Mouse (Mus musculus): Measurements from ENCODE around the gene Cypt15. TPM values are rescaled to one million over a fixed set of nuclear protein-coding genes. Genes with fewer than 3 reads are reported as not detected.
"Not testable (repeated sequence)": the region's sequence is repeated elsewhere in the genome, so short reads cannot be mapped to it uniquely, and the experiment has no call there.

The Cypt15 gene
- not detected in 2 replicates for polyA plus RNA-seq (2016; fragmentation: Nextera tagmentation; extraction: Ambion mirVana)

DNA sequence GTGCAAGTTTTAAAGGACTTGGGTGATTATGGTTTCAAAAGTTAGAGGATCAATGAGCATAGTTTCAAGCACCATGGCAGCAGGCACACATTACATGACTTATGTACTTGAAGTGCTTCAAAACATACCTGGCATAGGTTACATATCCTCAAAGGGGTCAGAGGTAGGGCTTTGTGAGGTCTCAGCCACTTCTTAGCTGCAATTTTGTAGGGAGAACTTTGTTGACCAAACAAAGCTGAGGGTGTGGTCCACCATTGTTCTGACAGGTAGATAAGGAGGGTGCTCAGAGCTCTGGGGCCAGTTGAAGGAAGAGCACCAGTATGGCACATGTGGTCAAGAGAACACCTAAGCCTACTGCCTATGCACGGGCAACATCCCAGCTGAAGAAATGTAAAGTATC lies at the start of gene Cypt15:
Cypt15 (plus strand) TSS at position 301 of the 400 bp plus-strand sequence.
- H3K4me3 ChIP-seq; H3K9me3 ChIP-seq; H3K4me1 ChIP-seq; DNase-seq (ENCODE audit: extremely low spot score, low spot score); H3K27ac ChIP-seq; H3K36me3 ChIP-seq (replicated peaks); H3K27me3 ChIP-seq (ENCODE audit: poor library complexity, severe bottlenecking): not testable (repeated sequence)
- 94% methylated on average over 1 of the region's 1 CpGs for WGBS

DNA sequence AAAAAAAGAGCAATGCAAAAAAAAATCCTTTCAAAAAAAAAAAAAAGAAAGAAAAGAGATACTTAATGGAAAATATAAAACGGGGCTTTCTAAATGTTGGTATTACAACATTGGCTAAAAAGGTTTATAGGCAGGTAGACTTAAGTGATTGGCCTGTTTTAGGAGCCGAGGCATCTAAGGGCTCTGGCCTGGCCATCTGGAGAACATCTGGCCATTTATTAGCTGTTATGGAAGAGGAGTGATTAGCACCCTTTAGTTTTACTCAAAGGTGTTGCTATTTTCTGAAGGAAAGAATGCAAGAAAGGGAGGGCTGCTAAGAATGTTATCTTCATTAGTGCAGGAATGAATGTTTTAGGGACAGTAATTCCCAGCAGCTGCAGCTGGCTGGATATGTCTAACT lies 24.9 kb downstream of the Cypt15 start:
- H3K27ac ChIP-seq: no peak overlapping the region
- no peaks in the 10 kb centered on the region for H3K9me3 ChIP-seq
- H3K4me1 ChIP-seq: no peaks in the 10 kb centered on the region
- DNase-seq (ENCODE audit: extremely low spot score, low spot score): no peak
- 87% methylated on average over 2 of the region's 2 CpGs for WGBS
- H3K27me3 ChIP-seq (ENCODE audit: poor library complexity, severe bottlenecking): no peaks in the 10 kb centered on the region
- no peak overlapping the region for H3K4me3 ChIP-seq
- no peaks in the 10 kb centered on the region for H3K36me3 ChIP-seq (replicated peaks)

DNA sequence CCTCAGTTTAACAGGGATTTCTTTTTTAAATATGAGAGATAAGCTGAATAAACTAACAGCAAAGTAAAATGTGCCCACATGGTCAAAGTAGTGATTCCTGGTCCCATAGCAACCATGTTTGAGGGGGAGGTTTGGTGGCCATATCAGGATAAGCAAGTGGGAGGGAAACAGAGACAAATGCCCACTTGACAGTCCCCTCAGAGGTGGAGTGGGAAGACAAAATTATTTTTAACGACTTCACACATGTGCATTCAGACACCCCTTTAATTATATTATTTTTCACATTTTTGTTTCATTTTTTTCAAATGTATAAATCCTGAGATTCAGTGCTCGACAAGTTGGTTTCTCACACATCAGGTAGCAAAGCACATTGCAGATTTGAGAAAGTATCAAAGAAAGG lies 32.8 kb downstream of the Cypt15 start:
- no peaks in the 10 kb centered on the region for H3K4me1 ChIP-seq
- H3K36me3 ChIP-seq (replicated peaks): no peaks in the 10 kb centered on the region
- no peak overlapping the region for H3K27ac ChIP-seq
- H3K4me3 ChIP-seq: no peak overlapping the region
- no peaks in the 10 kb centered on the region for H3K27me3 ChIP-seq (ENCODE audit: poor library complexity, severe bottlenecking)
- 75% methylated on average over 2 of the region's 2 CpGs for WGBS
- H3K9me3 ChIP-seq: no peaks in the 10 kb centered on the region
- DNase-seq (ENCODE audit: extremely low spot score, low spot score): no peak

DNA sequence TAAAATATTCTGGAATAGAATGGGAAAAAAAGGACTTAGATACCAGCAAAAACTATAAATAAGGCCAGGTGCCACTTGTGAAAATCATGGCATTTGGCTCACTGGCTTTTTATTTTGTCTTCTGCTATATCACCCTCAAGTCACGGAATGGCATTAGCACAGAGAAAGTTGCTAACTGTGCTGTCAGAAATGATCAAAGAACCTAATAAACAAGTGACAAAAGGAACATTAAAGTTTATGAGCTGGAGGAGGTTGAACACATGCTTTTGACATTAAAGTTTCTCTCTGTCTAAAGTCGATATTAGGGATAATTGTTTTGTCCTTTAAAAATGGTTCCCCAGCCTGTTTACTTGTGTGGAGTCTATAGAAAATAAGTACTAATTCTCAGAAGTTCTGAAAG lies 37.7 kb downstream of the Cypt15 start:
- Histone ChIP-seq H3K27me3 (ENCODE audit: poor library complexity, severe bottlenecking) (no peaks in the 10 kb centered on the region), H3K9me3 (no peaks in the 10 kb centered on the region), H3K4me3 (no peak overlapping the region), H3K4me1 (no peaks in the 10 kb centered on the region), H3K27ac (no peak overlapping the region), H3K36me3 (replicated peaks) (no peaks in the 10 kb centered on the region)
- no peak for DNase-seq (ENCODE audit: extremely low spot score, low spot score)
- WGBS: 69% methylated on average over 2 of the region's 2 CpGs
